Mouse (Mus musculus) thymus, postnatal 25 days (tissue): Measurements from ENCODE around the gene Plin2.

Experiments
- DNase-seq: peaks from one replicate; pipeline ENCODE4 v3.0.0; 2022

Plin2 gene

GRCm38 (mm10) chr4:86669780-86670201, at the start of gene Plin2:
Plin2 (minus strand) TSS chr4:86670060.
- peak; percentile 62 for DNase-seq

DNA sequence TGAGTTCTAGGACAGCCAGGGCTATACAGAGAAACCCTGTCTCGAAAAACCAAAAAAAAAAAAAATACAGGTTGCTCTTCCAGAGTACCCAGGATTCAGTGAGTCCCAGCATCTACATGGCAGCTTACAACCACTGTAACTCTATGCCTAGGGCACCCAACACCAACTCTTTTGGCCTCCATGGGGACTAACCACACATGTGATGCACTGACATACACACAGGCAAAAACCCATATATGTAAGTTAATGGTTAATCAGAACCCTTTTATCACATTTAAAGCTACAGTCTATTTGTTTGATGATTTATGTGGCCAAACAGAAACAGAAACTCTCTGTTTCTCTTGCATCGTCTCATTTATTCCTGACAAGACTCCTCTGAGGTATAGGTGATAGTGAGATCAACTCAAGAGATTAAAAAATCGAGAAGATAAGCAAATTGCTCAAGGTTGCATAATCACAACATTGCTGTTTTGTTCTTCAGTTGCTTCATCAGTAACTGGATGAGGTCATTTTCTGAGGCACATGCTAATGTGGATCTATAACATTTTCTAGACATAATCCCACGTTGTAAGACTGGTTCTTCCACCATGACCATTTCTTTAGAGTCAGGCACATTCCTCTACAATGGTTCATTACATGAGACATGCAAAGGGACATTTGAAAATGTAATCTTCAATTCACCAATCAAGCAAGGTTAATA, 49.2 kb upstream of the Plin2 start:
- no peak for DNase-seq

- DNase-seq: no peak
These were observed 47.3 kb upstream of the Plin2 start for GRCm38 (mm10) chr4:86717176-86717575.

- DNase-seq: no peak
These were observed 45.5 kb upstream of the Plin2 start for GRCm38 (mm10) chr4:86715341-86715740.

DNA sequence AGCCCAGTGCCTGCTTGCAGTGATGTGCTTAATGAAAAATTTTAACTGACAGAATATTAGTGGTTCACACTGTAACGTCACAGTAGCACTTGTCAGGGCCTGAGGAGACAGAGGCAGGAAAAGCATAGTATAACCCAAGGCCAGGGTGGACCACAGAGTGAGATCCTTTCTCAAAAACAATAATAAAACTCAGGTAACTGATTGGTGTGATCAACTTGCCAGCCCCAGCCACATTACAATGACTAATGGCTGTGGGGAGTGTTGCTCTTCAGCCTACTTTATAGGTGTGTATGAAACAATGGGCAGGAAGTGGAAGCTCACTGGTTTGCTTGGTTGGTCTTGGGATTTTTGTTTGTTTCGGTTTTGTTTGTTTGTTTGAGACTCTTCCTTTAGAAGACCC, 43.7 kb upstream of the Plin2 start:
- DNase-seq: peak; percentile 39

- DNase-seq: peak; percentile 75
These were observed 42.9 kb upstream of the Plin2 start for GRCm38 (mm10) chr4:86712751-86713195.

- no peak for DNase-seq
These were observed 40.9 kb upstream of the Plin2 start for GRCm38 (mm10) chr4:86710666-86711215.

GRCm38 (mm10) chr4:86710034-86710650, 40.3 kb upstream of the Plin2 start:
- DNase-seq: no peak

- DNase-seq: peak; percentile 46
These were observed 38.9 kb upstream of the Plin2 start for GRCm38 (mm10) chr4:86708801-86709200.

GRCm38 (mm10) chr4:86699161-86699865, 29.5 kb upstream of the Plin2 start:
- no peak for DNase-seq

- peak; percentile 45 for DNase-seq
These were observed 27.0 kb upstream of the Plin2 start for GRCm38 (mm10) chr4:86696890-86697289.

DNA sequence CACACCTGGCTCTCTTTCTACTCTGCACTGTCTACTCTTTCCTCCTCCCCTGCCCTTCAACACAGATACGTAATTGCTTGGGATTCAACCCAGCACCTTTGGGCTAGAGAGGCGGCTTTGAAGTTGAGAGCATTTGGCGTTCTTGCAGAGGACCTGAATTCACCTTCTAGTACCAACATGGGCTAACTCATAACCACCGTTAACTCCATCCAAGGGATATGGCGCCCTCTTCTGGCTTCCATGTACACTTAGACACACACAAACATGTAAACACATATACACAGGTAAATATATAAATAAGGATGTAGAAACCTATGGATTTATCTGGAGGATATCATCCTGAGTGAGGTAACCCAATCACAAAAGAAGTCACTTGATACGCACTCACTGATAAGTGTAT, 25.2 kb upstream of the Plin2 start:
- DNase-seq: peak; percentile 63

DNA sequence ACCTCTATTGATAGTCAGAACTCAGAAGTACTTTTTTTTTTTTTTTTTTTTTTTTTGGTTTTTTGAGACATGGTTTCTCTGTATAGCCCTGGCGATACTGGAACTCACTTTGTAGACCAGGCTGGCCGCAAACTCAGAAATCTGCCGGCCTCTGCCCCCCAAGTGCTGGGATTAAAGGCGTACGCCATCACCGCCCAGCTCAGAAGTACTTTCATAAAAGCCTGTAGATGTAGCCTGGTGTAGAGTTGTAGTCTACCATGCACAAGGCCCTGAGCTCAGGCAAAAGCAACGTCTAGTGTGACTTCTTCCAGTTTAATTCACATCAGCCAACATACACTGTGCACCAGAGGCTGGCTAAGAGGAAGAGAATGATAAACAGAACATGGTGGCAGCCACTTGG, 23.1 kb upstream of the Plin2 start:
- DNase-seq: no peak

GRCm38 (mm10) chr4:86691290-86691689, 21.4 kb upstream of the Plin2 start:
- no peak for DNase-seq

- no peak for DNase-seq
These were observed 20.9 kb upstream of the Plin2 start for GRCm38 (mm10) chr4:86690768-86691167.

DNA sequence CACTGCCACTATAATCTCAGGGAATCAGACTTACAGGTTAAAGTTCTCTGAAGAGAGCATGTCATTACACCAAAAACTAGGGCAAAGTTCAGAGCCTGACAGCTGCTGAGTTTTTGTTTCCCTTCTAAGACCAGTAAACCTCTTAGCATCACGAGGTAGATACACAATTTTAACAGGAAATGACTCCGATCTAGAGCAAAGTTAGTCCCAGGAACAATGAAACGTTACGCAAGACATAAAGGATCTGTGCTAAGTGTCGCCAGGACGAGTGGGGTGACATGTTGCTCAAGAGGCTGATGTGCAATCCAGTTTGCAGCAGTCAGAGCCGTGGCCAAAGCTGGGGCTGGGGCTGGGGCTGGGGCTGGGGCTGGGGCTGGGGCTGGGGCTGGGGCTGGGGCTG, 20.3 kb upstream of the Plin2 start:
- DNase-seq: peak; percentile 27

- DNase-seq: no peak
These were observed 19.3 kb upstream of the Plin2 start for GRCm38 (mm10) chr4:86689056-86689735.

DNA sequence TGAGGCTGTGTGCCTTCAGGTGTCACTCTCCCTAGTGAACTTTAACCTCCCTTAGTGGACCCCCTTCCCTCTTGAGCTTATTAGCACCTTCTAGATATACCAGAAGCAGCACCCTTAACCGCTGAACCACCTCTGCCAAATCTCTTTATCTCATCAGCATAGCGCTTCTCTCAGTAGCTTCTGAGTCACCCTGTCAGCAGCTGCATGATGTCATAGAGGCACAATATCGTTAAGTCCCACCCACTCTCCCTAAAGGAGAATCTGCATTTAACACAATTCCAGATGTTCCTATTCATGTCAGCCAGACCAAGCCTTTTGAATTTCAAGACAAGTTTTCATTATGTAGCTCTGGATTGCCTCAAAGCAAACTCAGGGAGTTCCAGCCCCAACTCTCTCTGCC, 16.7 kb upstream of the Plin2 start:
- DNase-seq: no peak

GRCm38 (mm10) chr4:86686009-86686366, 16.1 kb upstream of the Plin2 start:
- no peak for DNase-seq

DNA sequence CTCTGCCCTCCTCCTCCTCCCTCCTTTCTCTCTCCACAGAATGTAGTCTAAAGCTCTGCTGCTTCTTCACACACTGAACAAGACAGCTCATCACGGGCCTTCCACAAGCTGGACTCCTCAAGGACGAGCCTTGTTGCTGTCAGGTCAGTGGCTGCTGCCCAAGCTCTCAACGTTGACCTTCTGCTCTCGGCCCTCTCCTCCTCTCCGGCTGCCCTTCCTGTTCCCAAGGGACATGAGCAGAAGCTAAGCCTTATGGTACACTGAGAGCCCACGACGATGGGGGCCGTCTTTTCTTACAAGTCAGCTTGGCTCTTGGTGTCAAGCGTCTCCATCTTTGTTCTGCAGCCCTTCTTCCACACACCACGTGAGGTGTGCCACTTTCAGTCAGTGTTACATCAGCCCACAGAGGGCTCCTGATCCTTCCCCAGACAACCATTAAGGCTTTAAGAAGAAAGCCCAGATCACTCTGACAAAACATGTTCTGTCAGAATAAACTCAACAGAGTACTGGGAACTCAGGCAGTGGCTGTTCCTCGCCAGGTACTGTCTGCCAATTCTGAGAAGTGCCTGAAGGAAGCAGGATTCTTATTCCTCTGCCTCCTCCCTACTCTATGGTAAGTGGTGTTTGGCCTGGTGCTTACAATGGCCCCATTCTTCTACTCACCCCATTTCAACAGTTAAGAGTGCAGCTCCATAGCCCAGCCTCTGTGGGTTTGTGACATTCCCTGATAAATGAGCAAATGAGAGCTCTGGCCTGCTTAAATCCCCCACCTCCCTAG, 15.6 kb upstream of the Plin2 start:
- no peak for DNase-seq

DNA sequence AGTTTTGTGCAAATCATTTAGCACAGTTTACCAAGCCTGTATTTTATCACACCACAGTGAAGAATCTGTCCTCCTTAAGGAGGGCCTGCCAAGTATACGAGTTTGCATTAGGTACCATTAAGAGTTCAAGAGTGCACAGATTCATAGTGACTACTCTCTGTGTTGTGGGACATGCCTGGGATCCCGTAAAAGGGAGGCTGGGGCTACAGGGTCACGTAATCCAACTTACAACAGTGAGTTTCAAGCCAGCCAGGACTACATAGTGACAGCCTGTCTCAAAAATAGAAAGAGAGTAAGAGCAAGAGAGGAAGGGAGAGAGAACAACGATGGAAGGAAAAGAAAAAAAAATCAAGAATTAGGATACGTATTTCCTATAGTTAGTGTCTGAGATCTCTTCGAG, 14.9 kb upstream of the Plin2 start:
- no peak for DNase-seq

DNA sequence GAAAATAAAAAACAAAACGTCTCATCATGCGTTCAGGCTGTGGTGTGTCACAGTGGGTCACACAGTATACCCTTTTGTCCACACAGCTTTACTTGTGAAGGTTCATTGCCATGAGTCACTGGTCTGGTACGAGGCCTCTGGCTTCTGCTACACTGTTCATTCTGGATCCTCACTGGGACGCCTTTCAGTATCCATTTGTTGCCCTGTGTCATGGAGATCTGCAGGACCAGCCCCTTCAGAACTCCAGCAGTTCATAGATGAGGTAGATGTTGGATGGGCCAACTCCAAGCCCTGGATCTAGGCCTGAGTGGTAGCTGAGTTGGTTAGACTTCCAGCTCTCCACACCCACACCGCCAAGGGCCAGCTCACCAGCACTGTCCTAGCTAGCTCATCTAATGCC, 13.9 kb upstream of the Plin2 start:
- DNase-seq: no peak
